Mouse (Mus musculus) heart, adult 2 months (tissue): Measurements from ENCODE around the gene Depdc5. TPM values are rescaled to one million over a fixed set of nuclear protein-coding genes. Genes with fewer than 3 reads are reported as not detected.
"Not testable (repeated sequence)": the region's sequence is repeated elsewhere in the genome, so short reads cannot be mapped to it uniquely, and the experiment has no call there.

ENCODE experiments used
- DNase-seq, 2 experiments: peaks; one replicate each; pipeline ENCODE4 v3.0.0; 2021
- H3K27ac ChIP-seq: fragments of 200-600 bp; 2 replicates; pipeline ENCODE4 v1.8.1; 2022
- H3K27me3 ChIP-seq: fragments of 200-500 bp; 2 replicates; pipeline ENCODE4 v1.6.1; 2012; ENCODE audit warnings: mild to moderate bottlenecking, low read length, inconsistent platforms, mixed read lengths; ENCODE audit not compliant: control insufficient read depth, insufficient read depth
- H3K36me3 ChIP-seq: fragments of 200-500 bp; 2 replicates; pipeline ENCODE4 v1.6.1; 2012; ENCODE audit warnings: low read length, inconsistent platforms; ENCODE audit not compliant: control insufficient read depth, insufficient read depth
- H3K4me1 ChIP-seq: fragments of 200-500 bp; 2 replicates; pipeline ENCODE4 v1.6.1; 2011; ENCODE audit warnings: low read length; ENCODE audit not compliant: control insufficient read depth, insufficient read depth
- H3K4me3 ChIP-seq: fragments of 200-600 bp; 2 replicates; pipeline ENCODE4 v1.8.1; 2022
- H3K79me2 ChIP-seq: fragments of 200-500 bp; replicated peaks from 2 replicates; pipeline ENCODE4 v1.6.1; 2012; ENCODE audit warnings: mild to moderate bottlenecking, inconsistent platforms, low read length, moderate library complexity, mixed read lengths; ENCODE audit not compliant: control insufficient read depth, insufficient read depth
- H3K9ac ChIP-seq: fragments of 200-500 bp; 2 replicates; pipeline ENCODE4 v1.6.1; 2012; ENCODE audit warnings: low read depth, mild to moderate bottlenecking, control low read depth, inconsistent platforms, low read length, mixed read lengths
- CTCF ChIP-seq: fragments of 200-600 bp; IDR thresholded peaks from 2 replicates; pipeline ENCODE4 v1.8.1; 2022; ENCODE audit warnings: antibody characterized with exemption, mild to moderate bottlenecking, moderate library complexity
- EP300 ChIP-seq: fragments of 200-500 bp; IDR thresholded peaks from 2 replicates; pipeline ENCODE4 v1.6.1; 2011; ENCODE audit warnings: low read depth, low read length, control low read depth; ENCODE audit not compliant: insufficient read depth
- POLR2A ChIP-seq: fragments of 200-500 bp; IDR thresholded peaks from 2 replicates; pipeline ENCODE4 v1.6.1; 2011; ENCODE audit warnings: mild to moderate bottlenecking, low read depth, low read length, control low read depth; ENCODE audit not compliant: insufficient read depth
- WGBS: fragments of 180-500 bp; shearing (Covaris S2); methylation state at CpG from one replicate; pipeline ENCODE4 v1.1.7; 2018; 5-methylcytosine and 5-hydroxymethylcytosine counted together
- intact Hi-C: fragments of 180-260 bp; cut with DNase I; formaldehyde crosslinking; loops from one replicate; pipeline ENCODE4 v1.15.1; 2025
- long read RNA-seq: library from polyadenylated mRNA; stranded (forward); transcript quantifications from one replicate; pipeline ENCODE4 v2.0.0, GENCODE M21; 2021
- polyA plus RNA-seq: library from polyadenylated mRNA; depleted of rRNA; stranded (reverse); fragments of >200 nt; gene quantifications from 2 replicates; pipeline ENCODE4 v1.2.3, GENCODE M21; 2012; rRNA removed
- total RNA-seq, 2 experiments: library from RNA; stranded (reverse); gene quantifications; 2 replicates each; pipeline ENCODE4 v1.2.3; 2021

Gene Depdc5
- 10 to 100 TPM; 17.5 to 22.3 TPM for total RNA-seq
- 7.6 and 15.1 TPM in 2 replicates for polyA plus RNA-seq
- long read RNA-seq, full-length matches to known transcripts, result 1 of 9 reads
- long read RNA-seq, partial matches to known transcripts, result 4 of 9 reads
- long read RNA-seq, other reads (novel, unspliced or antisense), result 4 of 9 reads

DNA sequence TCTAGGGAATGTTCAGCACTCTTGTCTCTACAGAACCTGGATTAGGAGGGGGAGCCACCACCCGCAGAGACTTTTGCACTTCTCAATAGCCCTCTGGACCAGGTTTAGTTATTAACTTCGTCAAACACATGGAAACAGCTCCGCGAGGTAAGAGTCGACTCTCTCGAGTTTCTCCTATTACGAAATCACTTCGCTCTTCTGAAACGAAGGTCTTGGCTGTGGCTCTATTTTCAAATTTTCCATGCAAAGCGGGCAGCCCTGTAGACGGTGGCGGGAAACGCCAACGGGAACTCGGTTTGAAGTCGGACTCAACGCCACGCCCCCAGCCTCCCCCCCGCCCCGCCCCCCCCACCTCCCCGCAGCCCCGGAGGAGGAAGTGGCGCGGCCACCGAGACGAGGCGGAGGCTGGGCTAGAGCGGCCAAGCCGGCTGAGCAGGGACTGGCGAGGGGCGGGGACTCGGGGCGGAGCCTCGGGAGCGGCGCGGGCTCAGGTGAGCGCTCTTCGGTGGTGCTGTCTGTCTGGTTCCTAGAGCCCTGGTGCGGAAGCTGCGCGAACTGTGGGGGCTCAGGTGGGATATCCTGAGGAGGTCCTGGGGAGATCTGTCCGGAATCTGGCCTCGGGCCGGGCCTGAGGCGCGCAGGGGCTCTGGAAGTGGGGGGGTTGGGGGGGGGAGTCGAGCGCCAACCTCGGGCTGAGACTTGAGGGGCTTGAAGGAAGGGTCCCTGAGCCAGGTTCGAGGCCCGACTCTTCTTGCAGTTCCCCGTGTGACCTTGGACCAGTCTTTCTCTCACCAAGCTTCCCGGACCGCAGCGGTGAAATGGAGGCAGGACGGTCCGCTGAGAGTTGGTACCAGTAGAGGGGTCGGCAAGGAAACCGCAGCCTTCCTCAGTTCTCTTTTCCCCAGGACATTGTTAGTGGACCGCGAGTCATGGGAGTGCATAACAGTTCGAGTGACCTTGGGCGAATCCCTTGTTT is at the start of gene Depdc5:
Depdc5 (plus strand) TSS at position 449 of the 976 bp plus-strand sequence.
- Histone ChIP-seq H3K4me1 (peaks cover 3% of the 10 kb centered on the region; the same call in 1 of the 2 replicates), H3K9ac (peak within 1 kb of the TSS; percentile 70), H3K27me3 (no peaks in the 10 kb centered on the region), H3K27ac (peak within 1 kb of the TSS; percentile 69), H3K4me3 (peak within 1 kb of the TSS; percentile 76), H3K79me2 (no peaks in the 10 kb centered on the region), H3K36me3 (no peaks in the 10 kb centered on the region; the same call in none of the 2 replicates)
- no peak; the same call in 1 of the 2 replicates for TF ChIP-seq CTCF
- 0 out of 2 replicates have a peak, but pooled peaks have one; percentile 7 for TF ChIP-seq EP300
- peak; percentile 68 for TF ChIP-seq POLR2A
- WGBS, result 2% methylated on average over 62 of the region's 64 CpGs
- DNase-seq, result peak; percentile 95 to 96
- intact Hi-C loops, result loop anchor here (5.0 to 10.0 kb wide), 2 partner anchors 151 to 511 kb away; partner anchors contain the start of gene Uvssa

DNA sequence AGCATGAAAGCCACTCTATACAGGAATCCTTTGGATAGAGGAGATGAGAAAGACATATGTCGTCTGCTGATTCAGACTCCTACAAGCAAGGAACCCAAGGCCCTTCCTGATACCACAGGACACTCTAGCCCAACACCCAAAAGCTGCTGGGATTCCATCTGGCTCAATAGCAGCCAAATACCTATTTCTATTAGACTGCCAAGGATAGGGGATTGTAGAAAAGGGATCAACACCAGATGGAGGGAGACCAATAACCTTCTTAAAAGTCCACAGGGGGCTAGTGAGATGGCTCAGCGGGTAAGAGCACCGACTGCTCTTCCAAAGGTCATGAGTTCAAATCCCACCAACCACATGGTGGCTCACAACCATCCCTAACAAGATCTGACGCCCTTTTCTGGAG is 48.1 kb upstream of the Depdc5 start:
- Histone ChIP-seq H3K27me3 (no peaks in the 10 kb centered on the region), H3K4me3 (no peak overlapping the region), H3K9ac (no peak overlapping the region), H3K79me2 (no peaks in the 10 kb centered on the region), H3K27ac (no peak overlapping the region), H3K36me3 (no peaks in the 10 kb centered on the region), H3K4me1 (no peaks in the 10 kb centered on the region)
- DNase-seq, result no peak
- 95% methylated on average over 4 of the region's 4 CpGs for WGBS
- TF ChIP-seq EP300 (no peak), POLR2A (no peak), CTCF (no peak)
- intact Hi-C loops, result no loop called here

DNA sequence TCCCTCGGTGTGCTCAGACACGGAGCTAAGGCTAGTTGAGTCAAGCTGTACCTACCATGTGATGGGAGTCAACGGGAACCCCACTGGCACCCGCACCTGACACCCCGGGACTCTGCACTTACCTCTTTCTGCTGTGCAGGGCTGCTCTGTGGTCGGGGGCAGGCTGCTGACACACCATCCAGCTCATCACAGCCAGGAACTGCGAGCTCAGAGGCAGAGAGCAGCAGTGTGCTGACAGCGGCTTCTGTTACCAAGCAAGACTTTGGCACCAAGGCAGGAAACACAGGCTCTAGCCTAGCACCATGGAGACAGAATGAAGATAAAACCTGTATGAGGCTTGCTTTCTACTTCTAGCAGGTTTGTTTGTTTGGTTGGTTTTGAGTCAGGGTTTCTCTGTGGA is 43.0 kb upstream of the Depdc5 start:
- H3K27me3 ChIP-seq, result no peaks in the 10 kb centered on the region
- no peak overlapping the region for H3K4me3 ChIP-seq
- no peaks in the 10 kb centered on the region for H3K4me1 ChIP-seq
- no peak overlapping the region for H3K9ac ChIP-seq
- H3K27ac ChIP-seq, result no peak overlapping the region
- DNase-seq, result no peak
- intact Hi-C loops, result no loop called here
- H3K79me2 ChIP-seq, result no peaks in the 10 kb centered on the region
- no peak for TF ChIP-seq POLR2A
- no peak for TF ChIP-seq CTCF
- TF ChIP-seq EP300, result no peak
- no peaks in the 10 kb centered on the region for H3K36me3 ChIP-seq
- 90% methylated on average over 8 of the region's 8 CpGs for WGBS

DNA sequence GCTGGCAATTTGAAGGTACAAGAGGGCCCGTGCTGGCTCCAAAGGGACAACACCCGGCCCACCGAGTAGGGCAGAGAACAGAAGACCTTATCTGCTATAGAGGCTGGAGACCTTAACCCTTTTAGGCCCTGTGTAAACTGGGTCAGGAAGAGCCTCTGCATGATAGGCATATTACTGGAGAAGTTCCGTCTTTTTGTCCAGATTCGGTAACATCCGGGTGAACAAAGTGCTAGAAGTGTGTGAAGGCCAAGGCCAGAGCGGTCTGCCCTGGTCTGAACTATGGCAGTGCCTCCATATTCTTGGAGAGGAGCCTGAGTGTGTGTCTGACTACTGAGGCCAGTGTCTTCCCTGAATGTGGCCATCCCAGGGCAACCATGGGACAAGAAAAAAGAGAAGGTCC is 36.5 kb upstream of the Depdc5 start, which contains the start of gene Gm20671:
Gm20671 (minus strand) TSS at position 101 of the 400 bp plus-strand sequence.
- TF ChIP-seq POLR2A, result no peak
- no peak for TF ChIP-seq EP300
- no peak for TF ChIP-seq CTCF
- no peak for DNase-seq
- no peak within 1 kb of the TSS for H3K27ac ChIP-seq
- H3K4me1 ChIP-seq, result no peaks in the 10 kb centered on the region
- intact Hi-C loops, result no loop called here
- no peak within 1 kb of the TSS for H3K4me3 ChIP-seq
- WGBS, result 75% methylated on average over 7 of the region's 7 CpGs
- no peaks in the 10 kb centered on the region for H3K79me2 ChIP-seq
- H3K36me3 ChIP-seq, result no peaks in the 10 kb centered on the region; the same call in 1 of the 2 replicates
- no peaks in the 10 kb centered on the region for H3K27me3 ChIP-seq
- H3K9ac ChIP-seq, result no peak within 1 kb of the TSS

DNA sequence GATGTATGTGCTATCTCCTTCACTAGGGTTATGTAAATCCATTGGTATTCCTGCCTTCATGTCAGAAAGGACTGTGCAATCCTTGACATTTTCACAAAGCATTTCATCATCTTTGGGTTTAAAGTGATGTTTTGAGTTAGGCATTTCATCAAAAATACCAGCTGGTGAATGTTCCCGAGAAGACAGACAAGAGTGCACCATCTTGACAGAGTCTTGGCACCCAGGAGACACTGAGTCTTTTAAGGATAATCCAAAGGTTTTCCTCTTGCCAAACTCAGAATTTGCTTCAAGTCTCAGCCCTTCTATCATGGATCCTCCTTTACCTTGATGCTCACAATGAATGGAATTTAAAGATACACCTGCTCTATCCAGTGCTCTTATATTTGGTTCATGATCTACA is 34.7 kb upstream of the Depdc5 start:
- H3K4me1 ChIP-seq, H3K36me3 ChIP-seq, H3K79me2 ChIP-seq, H3K9ac ChIP-seq, DNase-seq, H3K27ac ChIP-seq, H3K27me3 ChIP-seq, intact Hi-C loops, H3K4me3 ChIP-seq: not testable (repeated sequence)
- WGBS, result 86% methylated on average over 1 of the region's 1 CpGs

DNA sequence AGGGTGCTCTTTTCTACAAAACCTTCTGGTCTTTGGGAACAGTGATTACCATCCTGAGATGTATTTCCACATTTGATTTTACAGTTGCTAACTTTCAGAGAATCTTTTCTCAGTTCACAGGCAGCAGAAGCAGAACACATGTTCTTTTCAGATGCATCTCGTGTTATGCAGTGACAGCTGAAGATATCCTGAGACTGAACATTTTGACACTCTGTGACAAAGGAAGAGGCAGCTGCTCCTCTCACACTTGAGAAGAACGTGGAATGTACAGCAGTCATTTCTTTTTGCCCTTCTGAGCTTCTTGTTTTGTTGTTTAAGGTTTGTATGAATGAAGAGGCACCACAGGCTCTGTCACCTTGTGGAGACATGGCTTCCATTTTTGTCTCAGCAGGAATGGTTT is 33.4 kb upstream of the Depdc5 start:
- no peaks in the 10 kb centered on the region for H3K4me1 ChIP-seq
- intact Hi-C loops, result no loop called here
- no peak overlapping the region for H3K27ac ChIP-seq
- no peaks in the 10 kb centered on the region; the same call in none of the 2 replicates for H3K36me3 ChIP-seq
- WGBS, result 88% methylated on average over 2 of the region's 2 CpGs
- H3K27me3 ChIP-seq, result no peaks in the 10 kb centered on the region
- no peak for DNase-seq
- TF ChIP-seq POLR2A (no peak), EP300 (no peak), CTCF (no peak)
- no peak overlapping the region for H3K4me3 ChIP-seq
- H3K79me2 ChIP-seq, result no peaks in the 10 kb centered on the region
- H3K9ac ChIP-seq, result no peak overlapping the region
